Mouse (Mus musculus) embryonic facial prominence, embryonic 13.5 days (tissue): ENCODE results near the gene Gpr45. TPM values are rescaled to one million over a fixed set of nuclear protein-coding genes. Genes with fewer than 3 reads are reported as not detected.

Source experiments
- microRNA-seq: library from miRNA; unstranded; fragments of <30 nt; microRNA quantifications from one replicate; pipeline ENCODE4, GENCODE M21; 2016
- polyA plus RNA-seq: library from polyadenylated mRNA; unstranded; fragments of >200 nt; fragmentation: Nextera tagmentation; extraction: Ambion mirVana; gene quantifications from 2 replicates; pipeline ENCODE4 v1.2.1, GENCODE M21; 2015

Gene Gpr45
- polyA plus RNA-seq, 1 experiment from 2014 or later = 16.3 TPM

Small RNAs within 50 kb of the gene (microRNA-seq; reads per million reads assigned to microRNA genes)
- gene Gm24001 = not detected

Other genes starting within 250 kb of the Gpr45 start
- gene Mrps9, start 101.6 kb upstream of the Gpr45 start, polyA plus RNA-seq = 48.2 and 53.5 TPM in 2 replicates
- 10.9 and 12.5 TPM in 2 replicates for gene Tgfbrap1, start 145.8 kb downstream of the Gpr45 start, polyA plus RNA-seq
- 34.2 and 39.4 TPM in 2 replicates for gene AI597479, start 145.8 kb downstream of the Gpr45 start, polyA plus RNA-seq
- 13.3 TPM in 2 replicates for gene Fhl2, start 244.1 kb downstream of the Gpr45 start, polyA plus RNA-seq